Mouse (Mus musculus): ENCODE measurements around the gene Bst1.

The Bst1 gene

DNA sequence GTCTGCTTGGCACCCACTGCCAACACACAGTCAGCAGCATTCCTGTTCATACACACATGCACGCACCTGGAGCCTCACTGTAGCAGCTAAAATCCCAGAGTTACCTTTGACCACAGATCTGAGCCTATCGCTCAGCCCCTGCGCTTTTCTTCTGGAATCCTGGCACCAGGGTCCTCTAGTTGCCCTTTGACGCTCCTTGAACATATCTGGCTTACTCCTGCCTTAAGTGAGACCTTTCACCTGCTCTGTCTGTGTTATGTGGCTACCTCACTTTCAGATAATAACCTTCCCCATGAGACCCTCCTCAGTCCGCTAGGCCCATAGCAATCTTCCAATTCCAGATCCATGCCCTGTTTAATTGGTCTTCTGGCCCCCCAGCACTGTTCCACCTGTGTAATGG is 41.4 kb downstream of the Bst1 start:
- DNase-seq = no peak

DNA sequence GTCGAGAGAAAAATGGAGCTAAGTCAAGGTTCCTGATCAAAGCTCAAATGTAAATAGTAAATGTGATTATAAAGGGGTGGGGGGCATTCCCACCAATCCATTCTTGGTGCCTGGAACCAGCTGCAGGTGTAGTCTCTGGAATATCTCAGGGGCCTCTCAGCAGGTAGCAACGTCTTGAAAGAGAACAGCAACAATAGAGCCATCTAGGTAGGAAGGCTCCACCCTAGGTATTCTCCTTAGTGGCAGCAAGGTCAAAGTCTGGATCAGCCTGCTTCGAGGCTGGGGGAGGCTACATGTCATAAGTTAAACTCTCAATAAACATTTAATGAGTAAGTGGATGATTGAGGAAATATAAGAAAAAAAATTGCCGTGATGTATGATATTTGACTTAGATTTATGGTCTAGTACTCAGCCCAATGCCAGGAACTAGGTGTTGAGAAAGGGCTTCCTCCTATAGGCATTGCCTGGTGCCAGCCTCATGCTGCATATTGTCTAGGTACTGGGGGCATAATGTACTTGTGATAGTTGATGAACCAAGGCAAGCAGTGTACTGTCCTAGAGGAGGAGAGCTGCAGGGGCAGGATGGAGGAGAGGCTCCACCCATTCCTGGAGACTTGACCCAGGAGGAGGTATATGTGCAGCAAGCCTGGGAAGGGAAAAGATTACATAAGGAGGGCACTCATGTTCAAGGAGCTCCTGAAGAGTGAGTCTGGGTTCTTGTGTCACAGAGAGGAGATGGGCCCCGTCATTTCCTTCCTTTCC is 42.2 kb downstream of the Bst1 start:
- no peak for DNase-seq

DNA sequence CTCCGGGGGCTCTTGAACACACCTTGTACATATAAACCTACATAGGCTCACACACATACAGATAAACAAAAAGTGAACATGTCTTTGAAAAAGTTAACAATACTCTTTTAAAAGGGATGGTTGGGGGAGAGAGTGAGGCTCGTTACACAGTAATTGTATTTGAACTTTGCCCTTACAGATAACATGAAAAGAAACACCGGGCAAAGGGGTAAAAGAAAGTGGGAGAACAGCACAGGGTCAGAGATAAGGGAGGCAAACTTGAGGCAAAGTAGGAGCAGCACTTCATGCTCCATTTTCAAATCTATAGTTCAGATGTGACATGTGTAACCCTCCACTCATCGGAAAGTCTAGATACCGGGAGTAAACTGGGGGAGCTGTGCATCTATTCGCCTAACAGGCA is 45.0 kb downstream of the Bst1 start:
- no peak for DNase-seq

DNA sequence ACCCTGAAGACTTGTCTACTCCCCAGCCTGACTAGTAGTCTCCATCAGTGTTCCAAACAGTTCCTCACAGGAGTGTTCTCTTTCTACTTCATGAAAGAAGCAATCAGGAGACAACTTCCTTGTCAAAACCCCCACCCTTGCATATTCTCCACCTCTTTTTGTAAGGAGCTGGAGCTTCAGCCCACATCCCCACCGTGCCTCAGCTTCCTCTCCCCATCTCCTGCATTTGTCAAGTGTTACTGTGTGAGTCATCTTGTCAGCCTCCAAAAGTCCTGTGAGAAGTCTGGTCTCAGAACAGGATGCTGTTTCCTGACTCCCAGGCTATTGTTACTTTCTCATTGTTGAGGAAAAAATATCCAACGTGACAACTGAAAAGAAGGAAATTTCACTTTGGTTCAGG is 46.6 kb downstream of the Bst1 start:
- no peak for DNase-seq

DNA sequence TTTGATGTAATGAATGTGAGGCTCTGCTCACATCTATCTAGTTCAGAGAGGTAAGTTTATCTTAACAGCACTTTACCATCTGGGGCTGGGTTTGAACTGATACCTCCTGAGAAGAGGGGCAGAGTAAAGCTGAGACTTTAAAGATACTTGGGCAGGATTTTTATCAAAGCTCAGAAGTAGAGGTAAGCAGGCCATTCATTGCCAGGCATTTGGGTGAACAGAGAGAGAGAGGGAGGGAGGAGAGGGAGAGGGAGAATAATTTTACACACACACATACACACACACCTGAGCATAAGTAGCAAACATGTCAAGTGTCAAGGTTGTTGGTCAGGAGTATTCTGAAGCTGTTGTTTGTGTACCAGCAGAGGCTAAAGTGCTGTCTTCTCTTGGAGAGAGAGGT is 49.6 kb downstream of the Bst1 start, which contains the start of gene Cd38:
Gene Cd38 (plus strand): TSS at position 301 of the 400 bp plus-strand sequence.
- no peak for DNase-seq

DNA sequence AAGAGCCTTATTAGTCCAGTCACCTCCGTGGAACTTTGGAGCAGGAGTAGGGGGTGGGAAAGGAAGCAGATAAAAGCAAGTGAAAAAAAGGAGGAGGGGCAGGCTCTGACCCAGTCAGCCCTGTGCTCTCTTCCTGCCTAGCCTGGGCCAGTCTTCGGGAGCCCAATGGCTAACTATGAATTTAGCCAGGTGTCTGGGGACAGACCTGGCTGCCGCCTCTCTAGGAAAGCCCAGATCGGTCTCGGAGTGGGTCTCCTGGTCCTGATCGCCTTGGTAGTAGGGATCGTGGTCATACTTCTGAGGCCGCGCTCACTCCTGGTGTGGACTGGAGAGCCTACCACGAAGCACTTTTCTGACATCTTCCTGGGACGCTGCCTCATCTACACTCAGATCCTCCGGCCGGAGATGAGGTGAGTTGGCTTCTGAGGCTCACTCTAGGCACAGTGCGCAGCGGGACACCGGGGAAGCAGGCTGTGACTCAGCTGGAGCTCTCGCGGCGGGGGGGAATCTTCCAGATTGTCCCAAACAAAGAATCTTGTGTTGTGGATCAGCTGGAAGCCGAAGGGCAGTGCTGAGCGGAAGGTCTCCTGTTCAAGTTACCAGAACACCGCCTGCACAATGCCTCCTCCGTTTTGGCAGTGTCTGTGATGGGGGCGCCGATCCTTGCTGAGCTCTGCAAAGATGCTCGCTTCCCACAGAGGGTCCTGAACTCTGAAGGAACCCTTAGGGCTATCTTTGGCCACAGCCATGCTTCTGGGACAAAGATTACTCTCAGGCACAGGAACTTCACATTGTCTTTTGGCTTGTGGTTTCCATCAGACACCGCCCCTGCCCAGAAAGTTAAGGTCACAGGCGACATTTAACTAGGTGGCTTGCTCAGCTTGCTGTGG is 50.3 kb downstream of the Bst1 start:
- peak; percentile 22 for DNase-seq

DNA sequence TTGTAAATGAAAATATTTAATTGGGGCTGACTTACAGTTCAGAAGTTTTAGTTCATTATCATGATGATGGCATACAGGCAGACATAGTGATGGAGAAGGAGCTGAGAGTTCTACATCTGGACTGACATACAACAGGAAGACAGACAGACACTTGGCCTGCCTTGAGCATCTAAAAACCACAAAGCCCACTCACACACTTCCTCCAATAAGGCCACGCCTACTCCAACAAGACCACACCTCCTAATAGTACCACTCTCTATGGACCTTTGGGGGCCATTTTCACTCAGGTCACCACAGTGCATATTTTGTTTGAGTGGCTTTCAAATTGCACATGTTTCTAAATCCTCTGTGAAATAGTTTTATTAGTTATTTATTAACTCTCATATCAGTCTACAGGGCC is 53.2 kb downstream of the Bst1 start:
- DNase-seq = no peak

DNA sequence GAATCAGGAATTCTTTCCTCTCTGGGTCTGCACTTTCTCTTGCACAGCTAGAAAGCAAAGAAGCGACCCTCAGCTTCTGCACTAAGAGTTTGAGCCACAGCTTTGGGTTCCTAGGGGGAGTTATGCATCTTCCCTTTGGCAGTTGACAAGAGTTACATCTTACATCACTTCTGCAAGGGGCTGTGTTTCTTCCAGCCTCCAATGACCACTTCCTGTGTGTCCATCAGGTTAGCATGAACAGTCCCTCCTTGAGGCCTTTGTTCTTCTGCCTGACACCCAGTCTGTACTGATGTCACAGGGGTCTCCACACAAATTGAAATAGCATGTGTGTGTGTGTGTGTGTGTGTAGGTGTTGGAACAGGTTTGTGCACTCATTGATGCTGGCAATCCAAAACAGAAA is 54.0 kb downstream of the Bst1 start:
- DNase-seq = no peak

DNA sequence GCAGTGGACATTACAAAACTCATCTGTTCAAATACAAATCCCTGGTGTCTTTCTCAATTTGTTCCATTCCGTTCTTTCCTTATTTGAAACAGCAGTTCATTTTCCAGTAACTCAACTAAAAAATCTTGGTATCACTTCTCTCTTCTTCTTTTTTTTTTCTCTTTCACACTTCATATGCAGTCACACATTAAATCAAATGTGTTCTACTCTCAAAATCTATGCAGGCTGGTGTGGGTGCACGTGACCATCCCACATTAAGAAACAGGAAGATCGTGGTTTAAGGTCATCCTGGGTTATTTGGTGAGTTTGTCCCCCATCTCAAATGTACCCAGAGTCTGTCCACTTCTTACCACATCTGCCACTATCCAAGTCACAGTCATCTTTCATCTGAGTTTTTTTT is 63.3 kb downstream of the Bst1 start:
- DNase-seq = no peak

DNA sequence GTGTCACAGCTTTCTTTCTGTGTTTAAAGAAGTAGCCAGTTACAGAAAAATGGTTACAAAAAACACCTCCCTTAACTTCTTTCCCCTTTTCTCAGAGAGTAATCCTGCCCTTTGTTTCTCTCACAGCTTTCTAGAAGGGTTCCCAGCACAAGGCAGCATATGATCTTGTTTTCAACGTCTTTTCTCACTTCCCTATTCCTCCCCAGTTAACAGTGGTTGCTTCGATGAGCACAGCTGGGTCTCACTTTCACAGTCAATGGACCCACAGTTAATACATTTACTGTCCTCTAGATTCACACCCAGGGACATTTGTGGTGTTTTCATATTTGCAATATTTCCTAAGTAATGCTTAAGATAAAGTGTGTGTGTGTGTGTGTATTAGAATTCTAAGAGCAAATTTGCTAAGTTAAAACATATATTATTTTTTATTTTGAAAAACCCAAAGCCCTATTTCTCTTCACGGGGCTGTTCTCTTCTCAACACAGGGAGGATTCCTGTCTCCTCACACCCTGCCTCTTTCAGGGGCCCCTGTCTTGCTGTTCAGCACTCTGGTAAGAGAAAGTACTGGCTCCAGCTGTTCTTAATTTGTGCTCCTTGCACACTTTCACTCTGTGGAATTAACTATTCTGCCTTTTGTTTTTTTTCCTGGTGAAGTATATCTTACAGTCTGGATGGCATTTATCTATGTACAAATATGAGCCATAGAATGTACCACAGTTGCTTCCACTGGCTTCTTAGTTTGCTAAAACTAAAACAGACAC is 66.6 kb downstream of the Bst1 start:
- no peak for DNase-seq

DNA sequence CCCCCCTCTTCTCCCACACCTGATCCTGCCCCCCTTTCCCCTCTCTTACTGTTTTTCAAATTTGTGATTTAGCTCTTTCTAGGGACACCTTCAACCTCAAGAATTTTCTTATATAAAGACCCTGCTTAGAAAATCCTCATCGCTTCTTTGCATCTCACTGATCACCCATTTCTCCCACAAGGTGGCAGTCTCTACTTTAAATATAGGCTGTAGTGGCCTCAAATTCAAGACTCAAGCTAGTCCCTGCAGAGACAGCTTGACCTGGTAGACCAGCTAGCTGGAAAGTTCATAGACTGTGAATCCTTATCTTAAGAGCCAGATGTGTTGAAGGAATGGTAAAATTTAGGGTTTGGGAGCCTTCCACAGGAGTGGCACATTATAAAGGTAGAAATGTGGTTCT is 73.7 kb downstream of the Bst1 start:
- DNase-seq = no peak
